Mouse (Mus musculus) MEL (cell line): ENCODE measurements around the gene Fgfr2. TPM values are rescaled to one million over a fixed set of nuclear protein-coding genes. Genes with fewer than 3 reads are reported as not detected.

Experiments used
- DNase-seq: peaks from one replicate; pipeline ENCODE4 v3.0.0; 2011; ENCODE audit warnings: low read depth, low spot score
- H3K27ac ChIP-seq: 2 replicates; pipeline ENCODE4 v1.5.1; 2012; ENCODE audit warnings: low read depth, mild to moderate bottlenecking, control low read depth, low read length, moderate library complexity; ENCODE audit not compliant: control insufficient read depth
- H3K27me3 ChIP-seq, 2 experiments: fragments of 150-350 bp in 1 of 2; sonication (generic) in 1 of 2; 2 replicates each; pipeline ENCODE4 v1.6.1; 2012; ENCODE audit warnings: low read length in 2 of 2, mild to moderate bottlenecking in 2 of 2, improper control_type of control experiment in 1 of 2, moderate library complexity in 1 of 2; ENCODE audit not compliant: insufficient read depth in 2 of 2, control insufficient read depth in 1 of 2
- H3K36me3 ChIP-seq, 2 experiments: 2 replicates each; pipeline ENCODE4 v1.6.1; 2012 to 2014; ENCODE audit warnings: low read length in 2 of 2, improper control_type of control experiment in 1 of 2, inconsistent platforms in 1 of 2, mild to moderate bottlenecking in 1 of 2; ENCODE audit not compliant: insufficient read depth in 2 of 2, control insufficient read depth in 1 of 2
- H3K4me1 ChIP-seq, 2 experiments: fragments of 150-350 bp in 1 of 2; sonication (generic) in 1 of 2; 2 replicates each; pipeline ENCODE4 v1.6.1; 2012; ENCODE audit warnings: low read length in 2 of 2, improper control_type of control experiment in 1 of 2, mild to moderate bottlenecking in 1 of 2; ENCODE audit not compliant: insufficient read depth in 2 of 2, control insufficient read depth in 1 of 2
- H3K4me3 ChIP-seq, 2 experiments: fragments of 150-350 bp in 1 of 2; sonication (generic) in 1 of 2; 2 replicates each; pipeline ENCODE4 v1.5.1; 2012; ENCODE audit warnings: low read depth in 2 of 2, low read length in 2 of 2, mild to moderate bottlenecking in 2 of 2, moderate library complexity in 2 of 2, control low read depth in 1 of 2, improper control_type of control experiment in 1 of 2; ENCODE audit not compliant: control insufficient read depth in 1 of 2, insufficient read depth in 1 of 2
- H3K79me2 ChIP-seq: 2 replicates; pipeline ENCODE4 v1.6.1; 2012; ENCODE audit warnings: mild to moderate bottlenecking, low read length, moderate library complexity; ENCODE audit not compliant: control insufficient read depth, poor library complexity, insufficient read depth
- H3K9ac ChIP-seq: 2 replicates; pipeline ENCODE4 v1.6.1; 2012; ENCODE audit warnings: low read depth, mild to moderate bottlenecking, control low read depth, low read length, moderate library complexity; ENCODE audit not compliant: control insufficient read depth, poor library complexity, severe bottlenecking
- H3K9me3 ChIP-seq: fragments of 150-350 bp; sonication (generic); replicated peaks from 2 replicates; pipeline ENCODE4 v1.6.1; 2012; ENCODE audit warnings: mild to moderate bottlenecking, low read length, improper control_type of control experiment, moderate library complexity; ENCODE audit not compliant: insufficient read depth
- CHD2 ChIP-seq: IDR thresholded peaks from 2 replicates; pipeline ENCODE4 v1.6.1; 2011; ENCODE audit warnings: low read length, improper control_type of control experiment
- E2F4 ChIP-seq: IDR thresholded peaks from 2 replicates; pipeline ENCODE4 v1.6.1; 2011; ENCODE audit warnings: low read depth, low read length, improper control_type of control experiment, borderline replicate concordance
- ELF1 ChIP-seq: IDR thresholded peaks from 2 replicates; pipeline ENCODE4 v1.6.1; 2014; ENCODE audit warnings: low read depth, mild to moderate bottlenecking, inconsistent platforms, low read length, improper control_type of control experiment, moderate library complexity
- ETS1 ChIP-seq: IDR thresholded peaks from 2 replicates; pipeline ENCODE4 v1.6.1; 2012; ENCODE audit warnings: low read depth, mild to moderate bottlenecking, inconsistent platforms, low read length, improper control_type of control experiment, moderate library complexity
- HCFC1 ChIP-seq: IDR thresholded peaks from 2 replicates; pipeline ENCODE4 v1.6.1; 2012; ENCODE audit warnings: low read depth, mild to moderate bottlenecking, inconsistent platforms, low read length, improper control_type of control experiment, moderate library complexity
- KAT2A ChIP-seq: conservative IDR thresholded peaks from 2 replicates; pipeline ENCODE4 v1.6.1; 2012; ENCODE audit warnings: low read depth, low read length, improper control_type of control experiment, inconsistent platforms
- MAX ChIP-seq: IDR thresholded peaks from 2 replicates; pipeline ENCODE4 v1.6.1; 2011; ENCODE audit warnings: low read length, improper control_type of control experiment
- MAZ ChIP-seq: IDR thresholded peaks from 2 replicates; pipeline ENCODE4 v1.6.1; 2012; ENCODE audit warnings: low read depth, mild to moderate bottlenecking, inconsistent platforms, low read length, improper control_type of control experiment
- MYB ChIP-seq: IDR thresholded peaks from 2 replicates; pipeline ENCODE4 v1.6.1; 2011; ENCODE audit warnings: mild to moderate bottlenecking, low read depth, low read length, improper control_type of control experiment
- MYC ChIP-seq: IDR thresholded peaks from 2 replicates; pipeline ENCODE4 v1.6.1; 2011; ENCODE audit warnings: low read depth, mild to moderate bottlenecking, low read length, improper control_type of control experiment, moderate library complexity
- NELFE ChIP-seq: IDR thresholded peaks from 2 replicates; pipeline ENCODE4 v1.6.1; 2011; ENCODE audit warnings: low read depth, low read length, improper control_type of control experiment
- POLR2AphosphoS2 ChIP-seq: IDR thresholded peaks from 2 replicates; pipeline ENCODE4 v1.6.1; 2011; ENCODE audit warnings: low read length, improper control_type of control experiment
- TAL1 ChIP-seq: IDR thresholded peaks from 2 replicates; pipeline ENCODE4 v1.6.1; 2012; ENCODE audit warnings: mild to moderate bottlenecking, inconsistent platforms, low read length, moderate library complexity, mixed read lengths
- TBP ChIP-seq: IDR thresholded peaks from 2 replicates; pipeline ENCODE4 v1.8.0; 2011; ENCODE audit warnings: low read depth, low read length, improper control_type of control experiment
- TCF12 ChIP-seq: IDR thresholded peaks from 2 replicates; pipeline ENCODE4 v1.6.1; 2014; ENCODE audit warnings: low read depth, mild to moderate bottlenecking, inconsistent platforms, low read length, improper control_type of control experiment, moderate library complexity
- UBTF ChIP-seq: IDR thresholded peaks from 2 replicates; pipeline ENCODE4 v1.6.1; 2012; ENCODE audit warnings: low read depth, mild to moderate bottlenecking, inconsistent platforms, low read length, improper control_type of control experiment, moderate library complexity, borderline replicate concordance; ENCODE audit not compliant: insufficient read depth
- ZMIZ1 ChIP-seq: IDR thresholded peaks from 2 replicates; pipeline ENCODE4 v1.6.1; 2012; ENCODE audit warnings: low read depth, mild to moderate bottlenecking, inconsistent platforms, low read length, improper control_type of control experiment, moderate library complexity
- polyA plus RNA-seq, 2 experiments: library from polyadenylated mRNA; stranded (reverse) in 1 of 2; unstranded in 1 of 2; fragments of >175 nt in 1 of 2; fragments of >200 nt in 1 of 2; gene quantifications; 2 replicates each; pipeline versions ENCODE4 v1.2.1 to v1.2.4; 2012; ENCODE audit warnings: low replicate concordance in 2 of 2, low read depth in 1 of 2; ENCODE audit not compliant: insufficient read length in 2 of 2, insufficient read depth in 1 of 2, missing spikeins in 1 of 2
- total RNA-seq: library from RNA; depleted of rRNA; stranded (reverse); fragments of 300-350 nt; gene quantifications from 2 replicates; pipeline ENCODE4 v1.2.3, GENCODE M21; 2012

The Fgfr2 gene
- total and polyA plus RNA-seq, 3 experiments, result not detected

DNA sequence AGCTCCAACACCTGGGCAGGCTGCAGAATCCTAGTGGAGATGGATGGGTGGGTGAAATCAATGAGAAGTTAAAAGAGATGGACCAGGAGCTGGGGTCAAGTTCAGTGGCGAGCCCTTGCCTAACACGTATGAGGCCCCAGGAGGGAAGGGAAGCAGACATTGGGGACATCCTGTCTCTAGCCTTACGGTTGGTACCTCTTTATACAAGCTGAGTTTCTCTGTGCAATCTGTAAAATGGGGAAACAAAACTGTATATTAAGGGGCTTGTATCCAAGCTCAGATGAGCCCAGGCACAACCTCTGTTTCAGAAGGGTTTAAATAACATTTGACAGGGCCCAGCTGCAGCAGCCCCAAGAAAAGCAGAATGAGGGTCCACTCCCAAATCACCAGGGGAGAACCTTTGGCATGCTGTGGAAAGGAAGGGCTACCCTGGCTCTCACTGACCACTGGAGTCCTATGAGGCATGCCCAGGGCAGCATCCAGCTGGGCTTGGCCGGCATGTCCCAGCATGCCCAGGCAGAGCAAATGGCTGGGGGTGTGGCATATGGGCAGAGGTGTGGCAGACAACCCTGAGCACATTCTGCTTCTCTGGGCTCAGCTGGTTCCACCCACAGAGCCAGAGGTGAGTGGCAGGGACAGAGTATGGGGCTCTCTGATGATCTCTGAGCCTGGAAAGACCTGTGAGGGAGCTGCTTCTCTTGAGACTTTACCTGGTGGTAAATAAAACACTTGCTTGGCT is 393.9 kb downstream of the Fgfr2 start:
- Histone ChIP-seq H3K27me3 (no peaks in the 10 kb centered on the region), H3K79me2 (no peaks in the 10 kb centered on the region), H3K4me1 (peaks cover 0 to 4% of the 10 kb centered on the region in 2 experiments; a peak in 2 of 4 replicates), H3K4me3 (no peak overlapping the region), H3K9ac (no peak overlapping the region), H3K36me3 (peaks cover 0 to 3% of the 10 kb centered on the region in 2 experiments; a peak in 2 of 4 replicates), H3K9me3 (no peaks in the 10 kb centered on the region), H3K27ac (no peak overlapping the region)
- TF ChIP-seq TCF12 (no peak), ZMIZ1 (no peak), TBP (no peak), NELFE (no peak)
- DNase-seq, result no peak

GRCm38 (mm10) chr7:132726106-132726861 is 396.9 kb downstream of the Fgfr2 start:
- Histone ChIP-seq H3K9me3 (no peaks in the 10 kb centered on the region), H3K4me1 (peaks cover 3 to 15% of the 10 kb centered on the region in 2 experiments; a peak in 3 of 4 replicates), H3K9ac (no peak overlapping the region), H3K27me3 (no peaks in the 10 kb centered on the region), H3K27ac (no peak overlapping the region), H3K79me2 (no peaks in the 10 kb centered on the region), H3K36me3 (peaks cover 0 to 11% of the 10 kb centered on the region in 2 experiments; a peak in 2 of 4 replicates), H3K4me3 (no peak overlapping the region)
- no peak for DNase-seq
- TF ChIP-seq CHD2, result no peak
- TF ChIP-seq ETS1, result no peak
- no peak for TF ChIP-seq MYC
- no peak for TF ChIP-seq ELF1
- no peak for TF ChIP-seq HCFC1
- TF ChIP-seq UBTF, result no peak
- TF ChIP-seq MAZ, result no peak
- no peak for TF ChIP-seq KAT2A
- no peak for TF ChIP-seq POLR2AphosphoS2
- no peak for TF ChIP-seq ZMIZ1
- TF ChIP-seq E2F4, result no peak
- TF ChIP-seq MAX, result no peak
- TF ChIP-seq TAL1, result no peak
- no peak for TF ChIP-seq MYB
